Mouse (Mus musculus) cerebellum, adult 18-20 months (tissue): ENCODE measurements around the gene Dcps.

Experiments
- DNase-seq, 2 experiments: peaks; one replicate each; pipeline ENCODE4 v3.0.0; 2021

The Dcps gene

DNA sequence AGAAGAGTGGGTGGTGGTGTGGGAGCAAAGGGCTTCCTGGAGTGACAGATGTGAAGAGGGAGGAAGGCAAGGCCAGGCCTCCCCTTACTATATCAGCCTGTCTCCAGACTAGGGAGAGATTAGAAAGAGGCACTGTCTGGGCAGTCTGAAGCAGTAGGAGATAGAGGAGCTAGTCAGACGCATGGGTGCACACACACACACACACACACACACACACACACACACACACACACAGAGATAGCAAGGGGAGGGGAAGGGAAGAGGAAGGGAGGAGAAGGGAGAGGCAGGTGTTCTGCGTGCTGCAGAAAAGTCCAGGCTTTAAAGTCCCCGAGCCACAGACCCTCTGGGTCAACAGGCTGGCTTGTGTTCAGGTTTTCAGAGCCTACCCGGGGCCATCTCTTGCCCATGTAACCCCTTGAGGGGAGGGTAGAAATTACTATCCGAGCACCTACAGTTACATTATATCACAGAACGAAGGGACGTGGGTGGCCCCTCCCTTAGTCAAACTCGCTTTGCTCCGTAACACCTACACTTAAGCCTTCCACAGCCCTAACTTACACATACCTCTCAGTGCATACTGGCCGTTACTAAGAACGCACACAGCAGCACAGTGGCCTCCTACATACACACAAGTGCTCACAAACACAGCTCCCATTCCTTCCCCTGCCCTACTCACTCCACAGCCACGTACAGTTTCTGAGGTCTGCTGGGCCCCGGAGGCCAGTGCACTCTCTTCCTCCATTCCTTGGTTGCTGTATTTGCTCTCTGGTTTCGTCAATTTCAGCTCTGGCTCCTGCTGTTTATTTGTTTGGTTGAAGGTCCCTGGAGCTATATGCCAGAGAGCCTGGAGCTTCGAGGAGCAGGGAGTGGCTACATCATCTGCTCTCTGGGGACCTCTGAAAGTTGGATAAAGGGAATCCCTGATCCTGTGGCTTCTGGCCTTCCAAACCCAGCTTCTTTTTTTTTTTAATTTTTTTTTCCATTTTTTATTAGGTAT lies 69.7 kb downstream of the Dcps start:
- no peak for DNase-seq

DNA sequence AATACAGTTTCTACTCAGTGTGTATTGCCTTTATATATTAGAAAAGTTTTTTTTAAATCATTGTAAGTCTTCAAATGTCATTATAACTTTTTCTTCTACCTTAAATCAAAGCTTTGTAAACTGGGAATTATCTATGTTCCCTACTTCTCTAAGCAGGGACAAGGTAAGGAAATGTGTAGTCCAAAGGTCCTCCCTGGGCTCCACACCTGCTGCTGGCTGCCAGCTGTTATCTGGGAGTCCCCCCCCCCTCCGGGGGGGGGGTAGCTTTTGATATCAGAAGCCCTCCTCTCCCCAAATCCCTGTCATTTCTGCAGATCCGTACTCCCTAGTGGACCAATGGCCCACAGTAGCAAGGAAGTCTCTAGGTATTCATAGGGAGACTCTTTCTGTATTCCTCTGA lies 70.4 kb downstream of the Dcps start:
- DNase-seq: no peak

DNA sequence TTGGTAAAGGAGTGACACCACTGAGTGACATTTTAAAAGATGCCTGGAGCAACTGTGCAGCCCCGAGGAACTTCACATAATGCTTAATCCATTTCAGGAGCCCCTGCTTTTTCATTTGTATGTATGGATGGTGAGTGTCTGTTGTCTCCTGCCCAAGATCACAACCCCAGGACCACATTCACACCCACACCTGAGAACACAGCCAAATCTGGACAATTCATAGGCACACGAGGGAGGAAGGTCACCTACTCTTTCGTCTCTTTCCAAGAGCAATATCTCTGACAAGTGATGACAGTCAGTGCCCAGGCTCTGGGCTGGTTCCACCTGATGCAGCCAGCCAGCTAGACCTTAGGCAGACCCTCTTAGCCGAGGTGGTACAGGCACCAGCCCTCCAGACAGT lies 71.2 kb downstream of the Dcps start:
- DNase-seq: no peak

DNA sequence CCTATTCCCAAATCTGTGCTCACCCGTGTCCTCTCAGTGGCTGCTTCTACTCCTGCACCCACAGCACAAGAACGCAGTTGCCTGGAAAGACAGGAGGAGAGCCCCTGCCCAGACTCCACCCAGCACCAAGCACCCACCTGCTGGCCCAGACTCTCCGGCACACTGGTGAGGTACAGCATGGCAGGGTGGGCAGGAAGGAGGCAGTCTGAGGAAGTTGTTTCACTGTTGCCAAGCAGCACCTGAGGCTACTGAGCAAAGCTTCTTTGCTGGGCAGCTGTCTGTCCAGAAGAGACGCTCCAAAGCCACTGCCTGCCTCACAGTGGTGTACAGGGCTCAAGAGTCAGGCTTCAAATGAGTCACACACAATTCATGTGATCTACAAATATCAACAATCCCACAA lies 77.1 kb downstream of the Dcps start:
- no peak for DNase-seq

DNA sequence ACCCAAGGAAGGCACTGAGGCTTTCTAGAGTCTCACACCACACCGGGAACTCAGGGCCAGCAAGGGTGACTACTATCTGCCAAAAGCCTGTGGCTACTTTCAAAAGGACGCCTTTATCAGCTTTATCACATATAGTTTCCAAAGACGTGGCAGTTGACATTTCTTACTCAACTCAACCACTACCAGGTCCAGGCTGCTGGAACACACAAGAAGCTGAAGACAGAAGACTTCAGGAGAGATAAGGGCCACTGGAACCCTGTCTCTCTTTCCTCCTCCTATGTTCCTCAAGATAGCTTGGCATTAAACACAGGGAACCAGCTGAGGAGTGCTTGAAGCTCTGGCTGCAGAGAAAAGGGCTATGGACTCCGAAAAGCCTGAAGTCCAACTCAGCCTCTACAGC lies 78.0 kb downstream of the Dcps start:
- no peak for DNase-seq

DNA sequence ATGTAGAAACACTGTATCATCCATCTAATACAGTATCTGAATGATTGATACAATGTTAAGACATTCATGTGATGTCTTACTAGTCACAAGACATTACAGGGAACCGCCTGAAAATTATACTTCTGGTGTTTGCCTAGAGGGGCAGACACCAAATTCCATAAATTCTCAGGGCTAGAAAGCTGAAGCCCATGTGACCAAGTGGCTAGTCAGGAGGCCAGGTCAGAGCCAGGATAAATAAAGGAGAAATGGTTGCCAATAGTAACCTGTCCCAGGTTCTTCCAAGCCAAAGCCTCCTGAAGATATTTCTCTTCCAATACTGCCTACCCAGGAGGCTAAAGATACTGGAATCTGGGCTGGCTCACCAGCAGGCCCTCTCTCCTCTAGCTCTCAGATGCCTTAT lies 80.1 kb downstream of the Dcps start:
- DNase-seq: no peak

DNA sequence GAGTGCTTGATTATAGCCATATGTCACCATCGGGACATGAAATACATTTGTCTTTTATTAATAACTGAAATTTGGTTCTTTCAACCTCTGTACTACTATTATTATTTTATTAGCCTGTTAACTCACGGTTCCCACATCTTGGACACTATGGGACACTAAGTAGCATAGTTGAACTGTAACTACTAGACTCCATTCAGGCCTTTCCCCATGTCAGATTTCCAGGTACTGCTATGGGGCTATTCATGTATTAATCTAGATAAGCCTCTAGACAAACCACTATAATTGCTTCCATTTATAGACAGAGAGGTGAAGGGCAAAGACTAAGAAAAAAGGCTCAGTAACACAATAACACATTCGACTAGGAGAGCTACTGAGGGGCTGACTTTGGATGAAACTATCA lies 82.5 kb downstream of the Dcps start:
- DNase-seq: no peak

DNA sequence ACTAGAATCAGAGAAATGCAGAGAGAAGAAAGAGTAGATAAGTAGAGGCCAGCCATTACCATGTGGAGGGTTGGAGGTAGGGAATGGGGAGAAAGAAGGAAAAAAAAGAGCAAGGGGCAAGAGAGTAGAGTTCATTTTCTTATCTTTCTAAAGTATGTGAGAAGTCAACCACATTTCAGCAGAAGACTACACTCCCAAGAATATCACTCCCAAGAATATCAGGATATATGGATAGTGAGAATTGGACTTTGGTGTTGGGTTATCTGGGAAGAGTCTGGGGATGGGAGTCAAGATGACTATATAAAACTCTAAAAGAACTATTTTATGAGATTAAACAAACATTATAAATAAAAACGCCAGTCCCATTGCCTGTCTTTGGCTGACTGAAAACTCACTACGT lies 83.0 kb downstream of the Dcps start:
- DNase-seq: no peak
